Mouse (Mus musculus): Measurements from ENCODE around the gene Lingo1. TPM values are rescaled to one million over a fixed set of nuclear protein-coding genes. Genes with fewer than 3 reads are reported as not detected.

The Lingo1 gene
- polyA plus RNA-seq, 1 experiment from 2014 or later, result 47.8 TPM

DNA sequence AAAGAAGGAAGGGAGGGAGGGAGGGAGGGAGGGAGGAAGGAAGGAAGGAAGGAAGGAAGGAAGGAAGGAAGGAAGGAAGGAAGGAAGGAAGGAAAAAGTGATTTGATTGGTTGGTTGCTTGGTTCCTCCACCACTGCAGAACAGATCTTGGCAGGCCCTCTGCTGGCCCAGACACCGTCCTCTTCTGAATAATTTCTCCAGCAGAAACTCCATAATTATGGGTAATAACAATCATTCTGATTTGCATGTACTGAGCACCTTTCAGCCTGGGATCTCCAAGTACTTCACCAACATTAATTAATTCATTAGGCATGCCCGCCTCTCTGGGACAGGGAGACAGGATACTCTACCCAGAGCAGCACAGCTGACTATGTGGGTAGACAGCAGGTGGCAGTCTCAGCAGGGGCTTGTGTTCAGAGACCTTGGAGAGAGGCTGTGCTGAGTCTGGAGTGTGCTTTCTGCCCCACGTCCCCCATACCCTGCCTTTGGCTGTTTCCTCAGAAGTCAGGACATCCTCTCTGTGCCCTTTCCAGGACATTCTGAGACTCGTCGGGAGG is 57.0 kb downstream of the Lingo1 start:
- Histone ChIP-seq H3K9ac (no peak overlapping the region), H3K4me3 (no peak overlapping the region), H3K4me2 (replicated peaks) (no peak overlapping the region), H3K9me3 (no peaks in the 10 kb centered on the region), H3K27me3 (replicated peaks) (no peaks in the 10 kb centered on the region), H3K36me3 (no peaks in the 10 kb centered on the region), H3K4me1 (no peaks in the 10 kb centered on the region), H3K27ac (no peak overlapping the region)
- 65% methylated on average over 5 of the region's 5 CpGs for WGBS
- ATAC-seq (ENCODE audit: low FRiP score, low read depth), result no peak

- no peaks in the 10 kb centered on the region for H3K36me3 ChIP-seq
- H3K9me3 ChIP-seq, result no peaks in the 10 kb centered on the region
- no peak overlapping the region for H3K27ac ChIP-seq
- H3K9ac ChIP-seq, result no peak overlapping the region
- H3K4me1 ChIP-seq, result no peaks in the 10 kb centered on the region
- no peak overlapping the region for H3K4me2 ChIP-seq (replicated peaks)
- no peak for ATAC-seq (ENCODE audit: low FRiP score, low read depth)
- H3K4me3 ChIP-seq, result no peak overlapping the region
- H3K27me3 ChIP-seq (replicated peaks), result no peaks in the 10 kb centered on the region
- 50% methylated on average over 9 of the region's 9 CpGs for WGBS
Measured at GRCm38 (mm10) chr9:56738261-56739171, 57.8 kb downstream of the Lingo1 start.

DNA sequence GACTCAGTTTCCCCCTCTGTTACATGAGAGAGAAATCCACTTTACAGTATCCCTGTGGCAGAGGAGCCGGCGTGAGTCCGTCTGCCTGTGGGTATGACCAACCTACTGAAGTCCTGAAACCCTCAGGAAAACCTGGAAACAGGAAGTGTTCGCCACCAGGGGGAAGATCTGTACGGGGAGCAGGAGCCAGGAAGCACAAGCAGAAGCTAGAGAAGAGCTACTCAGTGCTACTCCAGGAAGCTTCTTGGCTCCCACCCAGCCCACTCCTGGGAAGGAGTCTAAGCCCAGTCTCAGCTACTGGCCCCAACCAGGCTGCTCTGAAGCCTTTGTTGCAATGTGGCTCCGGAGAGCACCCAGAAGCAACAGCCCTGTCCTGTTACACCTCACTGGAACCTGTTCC is 61.9 kb downstream of the Lingo1 start:
- Histone ChIP-seq H3K9ac (no peak overlapping the region), H3K36me3 (no peaks in the 10 kb centered on the region), H3K4me2 (replicated peaks) (no peak overlapping the region), H3K9me3 (no peaks in the 10 kb centered on the region), H3K27me3 (replicated peaks) (no peaks in the 10 kb centered on the region), H3K4me1 (peaks cover 5% of the 10 kb centered on the region; the same call in 1 of the 2 replicates), H3K27ac (no peak overlapping the region), H3K4me3 (no peak overlapping the region)
- no peak for ATAC-seq (ENCODE audit: low FRiP score, low read depth)
- 72% methylated on average over 6 of the region's 6 CpGs for WGBS

GRCm38 (mm10) chr9:56730997-56731396 is 65.3 kb downstream of the Lingo1 start:
- 83% methylated on average over 2 of the region's 2 CpGs for WGBS
- H3K27me3 ChIP-seq (replicated peaks), result no peaks in the 10 kb centered on the region
- H3K4me1 ChIP-seq, result peaks cover 26% of the 10 kb centered on the region
- H3K27ac ChIP-seq, result no peak overlapping the region
- H3K4me2 ChIP-seq (replicated peaks), result no peak overlapping the region
- no peaks in the 10 kb centered on the region for H3K9me3 ChIP-seq
- no peak for ATAC-seq (ENCODE audit: low FRiP score, low read depth)
- no peaks in the 10 kb centered on the region for H3K36me3 ChIP-seq
- H3K9ac ChIP-seq, result no peak overlapping the region
- H3K4me3 ChIP-seq, result no peak overlapping the region

- H3K27me3 ChIP-seq (replicated peaks), result no peaks in the 10 kb centered on the region
- no peak overlapping the region for H3K4me2 ChIP-seq (replicated peaks)
- H3K4me1 ChIP-seq, result peaks cover 26% of the 10 kb centered on the region
- no peaks in the 10 kb centered on the region for H3K9me3 ChIP-seq
- no peaks in the 10 kb centered on the region for H3K36me3 ChIP-seq
- H3K4me3 ChIP-seq, result no peak overlapping the region
- no peak for ATAC-seq (ENCODE audit: low FRiP score, low read depth)
- 47% methylated on average over 2 of the region's 2 CpGs for WGBS
- H3K9ac ChIP-seq, result no peak overlapping the region
- H3K27ac ChIP-seq, result no peak overlapping the region
Measured at GRCm38 (mm10) chr9:56729145-56729544, 67.1 kb downstream of the Lingo1 start.

DNA sequence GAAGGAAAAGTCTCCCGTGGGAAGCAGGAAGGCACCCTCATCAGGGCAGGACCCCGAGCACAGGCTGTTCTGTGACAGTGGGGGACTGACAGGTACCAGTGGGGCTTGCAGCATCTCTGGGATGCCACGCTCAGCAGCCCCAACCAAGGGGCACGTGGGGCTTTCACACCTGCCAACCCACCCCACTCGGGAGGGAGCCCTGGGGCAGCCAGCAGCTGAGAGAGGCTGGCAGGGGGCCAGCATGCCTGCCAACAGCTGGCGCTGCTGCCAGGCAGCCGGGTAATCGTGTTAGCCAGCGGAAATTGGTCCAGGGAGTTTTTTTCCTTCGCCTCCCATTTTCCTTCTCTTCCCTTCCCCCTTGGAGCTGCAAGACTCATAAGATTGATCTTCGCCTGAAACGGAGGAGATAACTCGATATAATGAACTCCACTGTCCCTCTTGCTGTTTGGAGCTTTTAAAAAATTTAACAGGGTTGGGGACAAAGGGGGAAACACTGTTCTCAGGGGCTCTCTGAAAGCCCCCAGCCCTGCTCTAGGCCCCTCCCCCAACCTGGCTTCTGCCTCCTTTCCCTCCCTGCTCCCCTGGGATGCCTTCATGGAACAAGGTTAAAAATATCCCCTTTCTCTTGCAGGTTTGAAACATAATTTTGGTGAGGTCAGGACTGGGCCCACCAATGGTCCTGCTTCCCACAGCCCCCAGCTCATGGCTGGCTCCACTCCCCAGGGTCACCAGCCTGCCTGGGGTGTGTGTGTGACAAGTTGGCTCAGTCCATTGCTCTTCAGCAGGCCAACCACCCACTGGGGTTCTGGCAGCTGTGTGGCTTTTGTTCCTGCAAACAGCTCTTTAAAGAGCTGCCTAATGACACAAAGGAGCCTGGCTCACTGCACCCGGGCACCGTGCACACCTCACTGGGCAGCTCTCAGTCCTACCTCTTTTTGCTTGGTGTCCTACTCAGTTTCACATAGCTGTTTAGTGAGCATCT is 68.3 kb downstream of the Lingo1 start:
- Histone ChIP-seq H3K27ac (peak overlapping the region; percentile 29; the same call in 1 of the 2 replicates), H3K27me3 (replicated peaks) (no peaks in the 10 kb centered on the region), H3K4me3 (no peak overlapping the region), H3K9me3 (no peaks in the 10 kb centered on the region), H3K4me1 (peaks cover 26% of the 10 kb centered on the region), H3K36me3 (no peaks in the 10 kb centered on the region), H3K4me2 (replicated peaks) (0 out of 2 replicates have a peak overlapping the region, but pooled peaks have one; percentile 5), H3K9ac (no peak overlapping the region)
- peak; percentile 58 for ATAC-seq (ENCODE audit: low FRiP score, low read depth)
- WGBS, result 39% methylated on average over 15 of the region's 15 CpGs

DNA sequence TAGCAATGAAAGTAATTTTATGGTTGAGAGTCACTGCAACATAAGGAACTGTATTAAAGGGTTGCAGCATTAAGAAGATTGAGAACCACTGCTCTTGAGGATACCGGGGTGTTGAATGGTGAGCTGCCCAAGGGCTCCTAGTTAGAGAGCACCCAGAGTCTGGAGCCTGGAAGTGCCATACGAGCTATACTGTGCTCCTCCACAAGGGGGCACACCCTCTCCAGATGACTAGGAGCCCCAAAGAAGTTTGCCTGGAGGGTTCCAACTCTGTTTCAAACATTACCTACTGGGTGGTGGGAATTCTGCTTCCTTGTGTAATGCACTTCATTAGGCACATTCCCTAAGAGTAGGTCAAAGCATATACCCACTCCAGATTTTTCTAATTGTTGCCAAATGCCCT is 70.5 kb downstream of the Lingo1 start:
- H3K4me1 ChIP-seq, result peaks cover 26% of the 10 kb centered on the region
- no peaks in the 10 kb centered on the region for H3K36me3 ChIP-seq
- 28% methylated on average over 2 of the region's 2 CpGs for WGBS
- no peak overlapping the region for H3K4me3 ChIP-seq
- H3K9me3 ChIP-seq, result no peaks in the 10 kb centered on the region
- H3K27me3 ChIP-seq (replicated peaks), result no peaks in the 10 kb centered on the region
- no peak overlapping the region for H3K27ac ChIP-seq
- no peak for ATAC-seq (ENCODE audit: low FRiP score, low read depth)
- H3K4me2 ChIP-seq (replicated peaks), result no peak overlapping the region
- H3K9ac ChIP-seq, result no peak overlapping the region

GRCm38 (mm10) chr9:56722089-56722825 is 74.0 kb downstream of the Lingo1 start:
- Histone ChIP-seq H3K9ac (no peak overlapping the region), H3K4me1 (peaks cover under 1% of the 10 kb centered on the region; the same call in 1 of the 2 replicates), H3K4me3 (no peak overlapping the region), H3K36me3 (no peaks in the 10 kb centered on the region), H3K4me2 (replicated peaks) (no peak overlapping the region), H3K27ac (no peak overlapping the region), H3K9me3 (no peaks in the 10 kb centered on the region), H3K27me3 (replicated peaks) (no peaks in the 10 kb centered on the region; the same call in 1 of the 2 replicates)
- 76% methylated on average over 11 of the region's 11 CpGs for whole genome bisulfite sequencing
- no peak for ATAC-seq (ENCODE audit: low FRiP score, low read depth)

GRCm38 (mm10) chr9:56718984-56719383 is 77.3 kb downstream of the Lingo1 start:
- 79% methylated on average over 3 of the region's 3 CpGs for WGBS
- no peak overlapping the region for H3K27ac ChIP-seq
- no peaks in the 10 kb centered on the region; the same call in 1 of the 2 replicates for H3K27me3 ChIP-seq (replicated peaks)
- no peaks in the 10 kb centered on the region for H3K9me3 ChIP-seq
- H3K4me2 ChIP-seq (replicated peaks), result no peak overlapping the region
- no peaks in the 10 kb centered on the region for H3K36me3 ChIP-seq
- H3K9ac ChIP-seq, result no peak overlapping the region
- H3K4me3 ChIP-seq, result no peak overlapping the region
- no peaks in the 10 kb centered on the region for H3K4me1 ChIP-seq
- no peak for ATAC-seq (ENCODE audit: low FRiP score, low read depth)

- Histone ChIP-seq H3K4me2 (replicated peaks) (no peak overlapping the region), H3K9me3 (no peaks in the 10 kb centered on the region), H3K27me3 (replicated peaks) (no peaks in the 10 kb centered on the region; the same call in 1 of the 2 replicates), H3K9ac (no peak overlapping the region), H3K4me1 (no peaks in the 10 kb centered on the region), H3K27ac (no peak overlapping the region), H3K36me3 (no peaks in the 10 kb centered on the region), H3K4me3 (no peak overlapping the region)
- 96% methylated on average over 3 of the region's 3 CpGs for WGBS
- ATAC-seq (ENCODE audit: low FRiP score, low read depth), result no peak
Measured at GRCm38 (mm10) chr9:56716565-56716964, 79.7 kb downstream of the Lingo1 start.

DNA sequence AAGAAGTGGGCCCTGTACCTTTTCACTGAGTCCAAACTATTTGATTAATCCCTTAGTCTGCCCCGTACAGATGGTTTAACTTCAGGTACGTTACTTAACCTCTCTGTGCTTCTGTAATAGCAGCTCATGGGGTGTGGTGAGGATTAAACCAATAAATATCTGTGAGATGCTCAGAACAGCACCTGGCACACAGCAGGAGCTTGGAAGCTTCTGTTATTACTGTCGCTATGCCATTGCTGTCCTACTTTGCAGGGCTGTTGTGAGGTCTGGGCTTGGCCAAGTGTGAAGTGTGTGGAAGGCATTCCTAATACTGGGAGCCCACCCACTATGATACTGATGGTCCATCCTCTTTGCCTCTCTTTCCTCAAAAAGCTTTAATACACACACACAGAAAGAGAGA is 80.2 kb downstream of the Lingo1 start:
- no peaks in the 10 kb centered on the region for H3K4me1 ChIP-seq
- H3K27me3 ChIP-seq (replicated peaks), result no peaks in the 10 kb centered on the region; the same call in 1 of the 2 replicates
- H3K4me3 ChIP-seq, result no peak overlapping the region
- H3K9me3 ChIP-seq, result no peaks in the 10 kb centered on the region
- WGBS, result 74% methylated on average over 3 of the region's 3 CpGs
- H3K36me3 ChIP-seq, result no peaks in the 10 kb centered on the region
- no peak overlapping the region for H3K9ac ChIP-seq
- no peak overlapping the region for H3K27ac ChIP-seq
- no peak overlapping the region for H3K4me2 ChIP-seq (replicated peaks)
- ATAC-seq (ENCODE audit: low FRiP score, low read depth), result no peak
